Mouse (Mus musculus): ENCODE results near the gene Copb1. TPM values are rescaled to one million over a fixed set of nuclear protein-coding genes. Genes with fewer than 3 reads are reported as not detected.

Gene Copb1
- polyA plus RNA-seq, 1 experiment from 2014 or later, result 121 TPM

- Histone ChIP-seq H3K27me3 (no peaks in the 10 kb centered on the region), H3K36me3 (no peaks in the 10 kb centered on the region), H3K4me3 (no peak overlapping the region), H3K27ac (no peak overlapping the region), H3K9me3 (no peaks in the 10 kb centered on the region), H3K9ac (no peak overlapping the region), H3K4me1 (no peaks in the 10 kb centered on the region), H3K4me2 (replicated peaks) (no peak overlapping the region)
- 48% methylated on average over 3 of the region's 3 CpGs for WGBS
- ATAC-seq (ENCODE audit: insufficient number of reproducible peaks, insufficient read depth, low FRiP score, low TSS enrichment), result no peak
Measured at GRCm38 (mm10) chr7:114281671-114282070, 27.2 kb upstream of the Copb1 start.

GRCm38 (mm10) chr7:114276005-114276752, 21.7 kb upstream of the Copb1 start, which contains the start of gene Psma1:
Gene Psma1 (minus strand): TSS chr7:114276118.
- Histone ChIP-seq H3K27me3 (no peaks in the 10 kb centered on the region), H3K27ac (peak within 1 kb of the TSS; percentile 58), H3K4me1 (0 out of 2 replicates have a peak, but pooled peaks cover 3% of the 10 kb centered on the region), H3K9ac (peak within 1 kb of the TSS; percentile 93), H3K36me3 (peaks cover 22% of the 10 kb centered on the region), H3K9me3 (no peaks in the 10 kb centered on the region), H3K4me3 (peak within 1 kb of the TSS; percentile 97), H3K4me2 (replicated peaks) (peak within 1 kb of the TSS; percentile 85)
- under 1% methylated on average over 39 of the region's 39 CpGs for WGBS
- ATAC-seq (ENCODE audit: insufficient number of reproducible peaks, insufficient read depth, low FRiP score, low TSS enrichment), result peak; percentile 92

- H3K4me1 ChIP-seq, result 0 out of 2 replicates have a peak, but pooled peaks cover 3% of the 10 kb centered on the region
- 2% methylated on average over 24 of the region's 24 CpGs for WGBS
- peak overlapping the region; percentile 93 for H3K9ac ChIP-seq
- H3K4me2 ChIP-seq (replicated peaks), result peak overlapping the region; percentile 85
- H3K27ac ChIP-seq, result peak overlapping the region; percentile 46; the same call in 1 of the 2 replicates
- H3K9me3 ChIP-seq, result no peaks in the 10 kb centered on the region
- H3K36me3 ChIP-seq, result peaks cover 22% of the 10 kb centered on the region
- no peaks in the 10 kb centered on the region for H3K27me3 ChIP-seq
- ATAC-seq (ENCODE audit: insufficient number of reproducible peaks, insufficient read depth, low FRiP score, low TSS enrichment), result peak; percentile 44
- H3K4me3 ChIP-seq, result peak overlapping the region; percentile 97
Measured at GRCm38 (mm10) chr7:114275372-114276004, 21.0 kb upstream of the Copb1 start.

GRCm38 (mm10) chr7:114268446-114268845, 13.9 kb upstream of the Copb1 start:
- ATAC-seq (ENCODE audit: insufficient number of reproducible peaks, insufficient read depth, low FRiP score, low TSS enrichment), result no peak
- no peak overlapping the region for H3K4me2 ChIP-seq (replicated peaks)
- WGBS, result 98% methylated on average over 5 of the region's 5 CpGs
- peaks cover under 1% of the 10 kb centered on the region; the same call in 1 of the 2 replicates for H3K9me3 ChIP-seq
- no peaks in the 10 kb centered on the region for H3K27me3 ChIP-seq
- no peak overlapping the region for H3K9ac ChIP-seq
- H3K4me1 ChIP-seq, result no peaks in the 10 kb centered on the region
- H3K36me3 ChIP-seq, result peaks cover 77% of the 10 kb centered on the region
- H3K27ac ChIP-seq, result no peak overlapping the region
- no peak overlapping the region for H3K4me3 ChIP-seq

GRCm38 (mm10) chr7:114251684-114252083, 2.8 kb downstream of the Copb1 start:
- H3K4me2 ChIP-seq (replicated peaks), result no peak overlapping the region
- 0 out of 2 replicates have a peak, but pooled peaks cover 3% of the 10 kb centered on the region for H3K9me3 ChIP-seq
- no peak for ATAC-seq (ENCODE audit: insufficient number of reproducible peaks, insufficient read depth, low FRiP score, low TSS enrichment)
- no peaks in the 10 kb centered on the region for H3K27me3 ChIP-seq
- H3K4me3 ChIP-seq, result no peak overlapping the region
- no peak overlapping the region for H3K9ac ChIP-seq
- WGBS, result 94% methylated on average over 3 of the region's 3 CpGs
- H3K4me1 ChIP-seq, result peaks cover 3% of the 10 kb centered on the region; the same call in 1 of the 2 replicates
- H3K27ac ChIP-seq, result no peak overlapping the region
- H3K36me3 ChIP-seq, result peaks cover 44% of the 10 kb centered on the region

- Histone ChIP-seq H3K4me3 (no peak overlapping the region), H3K4me1 (no peaks in the 10 kb centered on the region), H3K9me3 (no peaks in the 10 kb centered on the region), H3K27me3 (no peaks in the 10 kb centered on the region), H3K9ac (no peak overlapping the region), H3K4me2 (replicated peaks) (no peak overlapping the region), H3K36me3 (peaks cover 59% of the 10 kb centered on the region), H3K27ac (no peak overlapping the region)
- WGBS, result 74% methylated on average over 7 of the region's 7 CpGs
- no peak for ATAC-seq (ENCODE audit: insufficient number of reproducible peaks, insufficient read depth, low FRiP score, low TSS enrichment)
Measured at GRCm38 (mm10) chr7:114233980-114234379, 20.5 kb downstream of the Copb1 start.

GRCm38 (mm10) chr7:114232982-114233381, 21.5 kb downstream of the Copb1 start:
- 93% methylated on average over 7 of the region's 7 CpGs for WGBS
- H3K36me3 ChIP-seq, result peaks cover 63% of the 10 kb centered on the region

GRCm38 (mm10) chr7:114231857-114232256, 22.7 kb downstream of the Copb1 start:
- Histone ChIP-seq H3K27ac (no peak overlapping the region), H3K4me2 (replicated peaks) (no peak overlapping the region), H3K9me3 (no peaks in the 10 kb centered on the region), H3K4me1 (no peaks in the 10 kb centered on the region), H3K27me3 (no peaks in the 10 kb centered on the region), H3K4me3 (no peak overlapping the region), H3K36me3 (peaks cover 61% of the 10 kb centered on the region), H3K9ac (no peak overlapping the region)
- no peak for ATAC-seq (ENCODE audit: insufficient number of reproducible peaks, insufficient read depth, low FRiP score, low TSS enrichment)
- 94% methylated on average over 3 of the region's 3 CpGs for WGBS

More at GRCm38 (mm10) chr7:114232982-114233381, 21.5 kb downstream of the Copb1 start:
- Histone ChIP-seq H3K9me3 (no peaks in the 10 kb centered on the region), H3K4me3 (no peak overlapping the region), H3K9ac (no peak overlapping the region), H3K4me2 (replicated peaks) (no peak overlapping the region), H3K27ac (no peak overlapping the region), H3K27me3 (no peaks in the 10 kb centered on the region), H3K4me1 (no peaks in the 10 kb centered on the region)
- no peak for ATAC-seq (ENCODE audit: insufficient number of reproducible peaks, insufficient read depth, low FRiP score, low TSS enrichment)

- WGBS, result 98% methylated on average over 1 of the region's 1 CpGs
- no peaks in the 10 kb centered on the region for H3K4me1 ChIP-seq
Measured at GRCm38 (mm10) chr7:114226521-114226920, 28.0 kb downstream of the Copb1 start.

GRCm38 (mm10) chr7:114220433-114220832, 34.1 kb downstream of the Copb1 start:
- no peaks in the 10 kb centered on the region for H3K4me1 ChIP-seq
- H3K9ac ChIP-seq, result no peak overlapping the region
- peaks cover 47% of the 10 kb centered on the region for H3K36me3 ChIP-seq
- no peak overlapping the region for H3K27ac ChIP-seq
- no peaks in the 10 kb centered on the region for H3K9me3 ChIP-seq
- H3K4me3 ChIP-seq, result no peak overlapping the region
- H3K4me2 ChIP-seq (replicated peaks), result no peak overlapping the region
- ATAC-seq (ENCODE audit: insufficient number of reproducible peaks, insufficient read depth, low FRiP score, low TSS enrichment), result no peak
- WGBS, result 89% methylated on average over 4 of the region's 4 CpGs
- H3K27me3 ChIP-seq, result no peaks in the 10 kb centered on the region

More at GRCm38 (mm10) chr7:114226521-114226920, 28.0 kb downstream of the Copb1 start:
- H3K27ac ChIP-seq, result no peak overlapping the region
- H3K36me3 ChIP-seq, result peaks cover 56% of the 10 kb centered on the region
- H3K9ac ChIP-seq, result no peak overlapping the region
- no peaks in the 10 kb centered on the region for H3K27me3 ChIP-seq
- no peak overlapping the region for H3K4me3 ChIP-seq
- ATAC-seq (ENCODE audit: insufficient number of reproducible peaks, insufficient read depth, low FRiP score, low TSS enrichment), result no peak
- no peak overlapping the region for H3K4me2 ChIP-seq (replicated peaks)
- H3K9me3 ChIP-seq, result no peaks in the 10 kb centered on the region

- Histone ChIP-seq H3K4me1 (no peaks in the 10 kb centered on the region), H3K9me3 (no peaks in the 10 kb centered on the region), H3K4me2 (replicated peaks) (no peak overlapping the region), H3K4me3 (no peak overlapping the region), H3K9ac (no peak overlapping the region), H3K27me3 (no peaks in the 10 kb centered on the region), H3K36me3 (peaks cover 47% of the 10 kb centered on the region), H3K27ac (no peak overlapping the region)
- WGBS, result 94% methylated on average over 2 of the region's 2 CpGs
- no peak for ATAC-seq (ENCODE audit: insufficient number of reproducible peaks, insufficient read depth, low FRiP score, low TSS enrichment)
Measured at GRCm38 (mm10) chr7:114216908-114217307, 37.6 kb downstream of the Copb1 start.

- Histone ChIP-seq H3K4me1 (no peaks in the 10 kb centered on the region), H3K9ac (no peak overlapping the region), H3K36me3 (peaks cover 27% of the 10 kb centered on the region), H3K9me3 (no peaks in the 10 kb centered on the region), H3K4me2 (replicated peaks) (no peak overlapping the region), H3K27ac (no peak overlapping the region), H3K4me3 (no peak overlapping the region), H3K27me3 (no peaks in the 10 kb centered on the region)
- 68% methylated on average over 1 of the region's 1 CpGs for WGBS
- no peak for ATAC-seq (ENCODE audit: insufficient number of reproducible peaks, insufficient read depth, low FRiP score, low TSS enrichment)
Measured at GRCm38 (mm10) chr7:114214385-114214784, 40.1 kb downstream of the Copb1 start.
